Mouse (Mus musculus): Measurements from ENCODE around the gene Prkce. TPM values are rescaled to one million over a fixed set of nuclear protein-coding genes. Genes with fewer than 3 reads are reported as not detected.

Prkce gene
- polyA plus RNA-seq, 1 experiment from 2014 or later, result 4.4 TPM

DNA sequence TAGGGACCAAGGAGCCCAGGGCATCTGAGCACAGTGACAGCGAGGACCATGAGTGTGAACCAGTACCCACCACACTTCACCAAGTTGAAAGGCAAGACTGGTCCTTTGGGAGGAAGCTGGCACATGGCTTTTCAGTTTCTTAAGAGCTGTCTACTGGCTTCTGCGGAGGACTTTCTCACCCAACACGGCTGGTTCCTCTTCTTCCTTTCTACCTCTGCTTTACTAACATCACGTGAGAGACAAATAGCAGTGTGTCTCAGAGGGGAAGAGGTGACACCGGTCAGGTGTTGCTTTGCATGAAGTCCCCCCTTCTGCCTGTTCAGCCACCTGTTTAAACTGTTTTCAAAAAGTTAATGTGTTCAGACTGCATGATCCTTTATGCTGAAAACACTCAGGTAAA, 359.7 kb downstream of the Prkce start:
- H3K27ac ChIP-seq (ENCODE audit: low read length), result no peak overlapping the region
- H3K4me2 ChIP-seq (ENCODE audit: low read depth, low read length), result no peak overlapping the region
- peaks cover 7% of the 10 kb centered on the region; the same call in 1 of the 2 replicates for H3K4me1 ChIP-seq (ENCODE audit: control insufficient read depth, insufficient read depth, low read length)
- WGBS, result 89% methylated on average over 5 of the region's 5 CpGs
- no peak overlapping the region for H3K4me3 ChIP-seq (replicated peaks; ENCODE audit: low read length)
- no peaks in the 10 kb centered on the region for H3K27me3 ChIP-seq (ENCODE audit: control insufficient read depth, insufficient read depth, low read length)
- ATAC-seq (ENCODE audit: insufficient read depth, low FRiP score), result no peak
- H3K9ac ChIP-seq (ENCODE audit: low read length), result no peak overlapping the region
- H3K36me3 ChIP-seq (ENCODE audit: control insufficient read depth, insufficient read depth, low read length), result no peaks in the 10 kb centered on the region
- H3K9me3 ChIP-seq (replicated peaks; ENCODE audit: control insufficient read depth, low read length), result no peaks in the 10 kb centered on the region

DNA sequence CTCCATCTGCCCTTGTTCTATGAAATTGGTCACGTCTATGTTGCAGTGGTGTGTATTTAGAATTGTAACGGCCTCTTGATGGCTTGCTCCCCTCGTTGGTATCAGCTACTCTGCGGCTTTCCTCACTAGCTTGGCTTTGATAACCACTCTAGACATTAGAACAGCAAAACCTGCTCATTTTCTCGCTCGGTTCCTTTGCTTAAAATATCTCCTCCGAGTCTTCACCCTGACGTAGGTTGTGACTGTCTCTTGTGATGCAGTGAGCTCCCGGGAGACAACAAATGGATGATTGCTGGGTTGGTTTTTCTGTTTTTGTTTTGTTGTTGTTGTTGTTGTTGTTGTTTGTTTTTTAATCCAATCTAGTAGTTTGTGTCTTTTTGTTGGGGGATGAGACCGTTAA, 361.4 kb downstream of the Prkce start:
- no peak for ATAC-seq (ENCODE audit: insufficient read depth, low FRiP score)
- H3K4me1 ChIP-seq (ENCODE audit: control insufficient read depth, insufficient read depth, low read length), result peaks cover 15% of the 10 kb centered on the region; the same call in 1 of the 2 replicates
- H3K9ac ChIP-seq (ENCODE audit: low read length), result no peak overlapping the region
- H3K4me2 ChIP-seq (ENCODE audit: low read depth, low read length), result no peak overlapping the region
- no peak overlapping the region for H3K4me3 ChIP-seq (replicated peaks; ENCODE audit: low read length)
- H3K9me3 ChIP-seq (replicated peaks; ENCODE audit: control insufficient read depth, low read length), result no peaks in the 10 kb centered on the region
- H3K27ac ChIP-seq (ENCODE audit: low read length), result no peak overlapping the region
- no peaks in the 10 kb centered on the region for H3K27me3 ChIP-seq (ENCODE audit: control insufficient read depth, insufficient read depth, low read length)
- WGBS, result 78% methylated on average over 10 of the region's 10 CpGs
- H3K36me3 ChIP-seq (ENCODE audit: control insufficient read depth, insufficient read depth, low read length), result no peaks in the 10 kb centered on the region

GRCm38 (mm10) chr17:86529411-86529810, 361.8 kb downstream of the Prkce start:
- no peak overlapping the region for H3K27ac ChIP-seq (ENCODE audit: low read length)
- no peaks in the 10 kb centered on the region for H3K9me3 ChIP-seq (replicated peaks; ENCODE audit: control insufficient read depth, low read length)
- no peak overlapping the region for H3K9ac ChIP-seq (ENCODE audit: low read length)
- H3K4me1 ChIP-seq (ENCODE audit: control insufficient read depth, insufficient read depth, low read length), result peaks cover 15% of the 10 kb centered on the region; the same call in 1 of the 2 replicates
- H3K27me3 ChIP-seq (ENCODE audit: control insufficient read depth, insufficient read depth, low read length), result no peaks in the 10 kb centered on the region
- no peak overlapping the region for H3K4me2 ChIP-seq (ENCODE audit: low read depth, low read length)
- H3K36me3 ChIP-seq (ENCODE audit: control insufficient read depth, insufficient read depth, low read length), result no peaks in the 10 kb centered on the region
- WGBS, result 46% methylated on average over 4 of the region's 4 CpGs
- H3K4me3 ChIP-seq (replicated peaks; ENCODE audit: low read length), result no peak overlapping the region
- ATAC-seq (ENCODE audit: insufficient read depth, low FRiP score), result no peak

- H3K4me1 ChIP-seq (ENCODE audit: control insufficient read depth, insufficient read depth, low read length), result peaks cover 15% of the 10 kb centered on the region; the same call in 1 of the 2 replicates
- H3K4me2 ChIP-seq (ENCODE audit: low read depth, low read length), result no peak overlapping the region
- H3K27me3 ChIP-seq (ENCODE audit: control insufficient read depth, insufficient read depth, low read length), result no peaks in the 10 kb centered on the region
- H3K9ac ChIP-seq (ENCODE audit: low read length), result no peak overlapping the region
- H3K4me3 ChIP-seq (replicated peaks; ENCODE audit: low read length), result no peak overlapping the region
- ATAC-seq (ENCODE audit: insufficient read depth, low FRiP score), result no peak
- no peaks in the 10 kb centered on the region for H3K9me3 ChIP-seq (replicated peaks; ENCODE audit: control insufficient read depth, low read length)
- H3K27ac ChIP-seq (ENCODE audit: low read length), result no peak overlapping the region
- H3K36me3 ChIP-seq (ENCODE audit: control insufficient read depth, insufficient read depth, low read length), result no peaks in the 10 kb centered on the region
- WGBS, result 80% methylated on average over 6 of the region's 6 CpGs
Measured at GRCm38 (mm10) chr17:86531231-86531630, 363.6 kb downstream of the Prkce start.

DNA sequence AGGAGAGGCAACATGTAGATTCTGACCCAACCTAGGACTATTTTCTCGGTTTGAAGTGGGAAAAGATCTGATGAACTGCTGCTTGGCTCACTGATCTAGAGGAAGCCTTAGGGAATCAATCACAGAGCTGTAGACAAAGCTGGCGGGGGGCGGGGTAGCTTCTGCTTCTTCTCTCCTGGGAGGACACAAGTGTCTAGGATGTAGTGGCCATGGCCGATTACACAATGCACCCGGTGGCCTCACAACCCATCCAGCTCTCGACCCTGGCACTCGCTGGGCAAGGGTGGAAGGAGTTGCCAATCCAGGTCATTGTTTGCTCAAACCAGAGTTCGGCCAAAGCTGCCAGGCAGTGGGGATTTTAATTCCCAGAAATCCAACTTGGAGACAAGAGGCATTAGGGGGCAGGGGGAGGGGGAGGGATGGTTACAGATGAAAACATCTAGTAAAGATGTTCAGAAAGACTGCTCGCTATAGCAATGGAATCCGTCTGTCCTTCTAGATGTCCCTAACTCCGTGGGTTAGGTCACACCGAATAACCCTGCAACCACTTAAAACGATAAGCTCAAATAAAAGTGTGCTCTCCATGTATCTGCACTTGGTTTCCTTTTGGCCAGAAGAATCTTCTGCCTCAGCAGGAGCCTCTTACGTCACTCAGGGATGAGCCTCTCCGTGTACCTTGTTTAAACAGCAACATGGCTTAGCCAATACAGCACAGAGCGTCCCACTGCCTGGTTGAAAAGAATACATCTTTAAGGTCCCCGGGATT, 365.4 kb downstream of the Prkce start:
- ATAC-seq (ENCODE audit: insufficient read depth, low FRiP score), result no peak
- WGBS, result 63% methylated on average over 17 of the region's 17 CpGs
- Histone ChIP-seq H3K9me3 (replicated peaks; ENCODE audit: control insufficient read depth, low read length) (no peaks in the 10 kb centered on the region), H3K9ac (ENCODE audit: low read length) (0 out of 2 replicates have a peak overlapping the region, but pooled peaks have one; percentile 3), H3K4me1 (ENCODE audit: control insufficient read depth, insufficient read depth, low read length) (peaks cover 19% of the 10 kb centered on the region), H3K27ac (ENCODE audit: low read length) (no peak overlapping the region), H3K4me3 (replicated peaks; ENCODE audit: low read length) (no peak overlapping the region), H3K27me3 (ENCODE audit: control insufficient read depth, insufficient read depth, low read length) (no peaks in the 10 kb centered on the region), H3K36me3 (ENCODE audit: control insufficient read depth, insufficient read depth, low read length) (no peaks in the 10 kb centered on the region), H3K4me2 (ENCODE audit: low read depth, low read length) (no peak overlapping the region)

DNA sequence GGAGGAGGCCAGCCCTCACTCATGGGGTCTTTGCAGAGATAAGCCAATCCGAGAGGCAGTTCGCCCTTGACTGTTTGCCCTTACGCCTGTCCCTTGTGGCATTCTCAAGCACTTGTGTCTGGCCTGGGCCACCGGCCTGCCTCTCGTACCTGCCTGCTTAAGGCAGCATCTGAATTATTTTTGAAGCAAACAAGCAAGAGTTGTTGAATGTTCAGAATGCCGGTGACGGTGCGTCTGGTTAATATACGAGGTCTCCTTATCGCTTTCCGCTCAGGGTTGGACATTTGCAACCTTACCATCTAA, 365.9 kb downstream of the Prkce start:
- H3K27me3 ChIP-seq (ENCODE audit: control insufficient read depth, insufficient read depth, low read length), result no peaks in the 10 kb centered on the region
- no peak for ATAC-seq (ENCODE audit: insufficient read depth, low FRiP score)
- 62% methylated on average over 11 of the region's 11 CpGs for WGBS
- no peak overlapping the region for H3K4me3 ChIP-seq (replicated peaks; ENCODE audit: low read length)
- no peak overlapping the region for H3K9ac ChIP-seq (ENCODE audit: low read length)
- H3K4me2 ChIP-seq (ENCODE audit: low read depth, low read length), result no peak overlapping the region
- H3K9me3 ChIP-seq (replicated peaks; ENCODE audit: control insufficient read depth, low read length), result no peaks in the 10 kb centered on the region
- peaks cover 19% of the 10 kb centered on the region for H3K4me1 ChIP-seq (ENCODE audit: control insufficient read depth, insufficient read depth, low read length)
- H3K27ac ChIP-seq (ENCODE audit: low read length), result no peak overlapping the region
- H3K36me3 ChIP-seq (ENCODE audit: control insufficient read depth, insufficient read depth, low read length), result no peaks in the 10 kb centered on the region

- Histone ChIP-seq H3K4me3 (replicated peaks; ENCODE audit: low read length) (no peak overlapping the region), H3K27ac (ENCODE audit: low read length) (peak overlapping the region; percentile 36), H3K4me1 (ENCODE audit: control insufficient read depth, insufficient read depth, low read length) (peaks cover 12% of the 10 kb centered on the region), H3K9me3 (replicated peaks; ENCODE audit: control insufficient read depth, low read length) (no peaks in the 10 kb centered on the region), H3K9ac (ENCODE audit: low read length) (0 out of 2 replicates have a peak overlapping the region, but pooled peaks have one; percentile 29), H3K27me3 (ENCODE audit: control insufficient read depth, insufficient read depth, low read length) (no peaks in the 10 kb centered on the region), H3K36me3 (ENCODE audit: control insufficient read depth, insufficient read depth, low read length) (no peaks in the 10 kb centered on the region), H3K4me2 (ENCODE audit: low read depth, low read length) (no peak overlapping the region)
- 81% methylated on average over 10 of the region's 10 CpGs for WGBS
- no peak for ATAC-seq (ENCODE audit: insufficient read depth, low FRiP score)
Measured at GRCm38 (mm10) chr17:86535096-86535495, 367.5 kb downstream of the Prkce start.

GRCm38 (mm10) chr17:86535827-86536656, 368.5 kb downstream of the Prkce start:
- H3K4me3 ChIP-seq (replicated peaks; ENCODE audit: low read length), result peak overlapping the region; percentile 39
- ATAC-seq (ENCODE audit: insufficient read depth, low FRiP score), result peak; percentile 77; the same call in 1 of the 2 replicates
- H3K36me3 ChIP-seq (ENCODE audit: control insufficient read depth, insufficient read depth, low read length), result no peaks in the 10 kb centered on the region
- peak overlapping the region; percentile 70 for H3K4me2 ChIP-seq (ENCODE audit: low read depth, low read length)
- peak overlapping the region; percentile 66 for H3K27ac ChIP-seq (ENCODE audit: low read length)
- peaks cover 12% of the 10 kb centered on the region for H3K4me1 ChIP-seq (ENCODE audit: control insufficient read depth, insufficient read depth, low read length)
- H3K9me3 ChIP-seq (replicated peaks; ENCODE audit: control insufficient read depth, low read length), result no peaks in the 10 kb centered on the region
- 9% methylated on average over 22 of the region's 22 CpGs for WGBS
- H3K9ac ChIP-seq (ENCODE audit: low read length), result peak overlapping the region; percentile 62
- H3K27me3 ChIP-seq (ENCODE audit: control insufficient read depth, insufficient read depth, low read length), result no peaks in the 10 kb centered on the region

DNA sequence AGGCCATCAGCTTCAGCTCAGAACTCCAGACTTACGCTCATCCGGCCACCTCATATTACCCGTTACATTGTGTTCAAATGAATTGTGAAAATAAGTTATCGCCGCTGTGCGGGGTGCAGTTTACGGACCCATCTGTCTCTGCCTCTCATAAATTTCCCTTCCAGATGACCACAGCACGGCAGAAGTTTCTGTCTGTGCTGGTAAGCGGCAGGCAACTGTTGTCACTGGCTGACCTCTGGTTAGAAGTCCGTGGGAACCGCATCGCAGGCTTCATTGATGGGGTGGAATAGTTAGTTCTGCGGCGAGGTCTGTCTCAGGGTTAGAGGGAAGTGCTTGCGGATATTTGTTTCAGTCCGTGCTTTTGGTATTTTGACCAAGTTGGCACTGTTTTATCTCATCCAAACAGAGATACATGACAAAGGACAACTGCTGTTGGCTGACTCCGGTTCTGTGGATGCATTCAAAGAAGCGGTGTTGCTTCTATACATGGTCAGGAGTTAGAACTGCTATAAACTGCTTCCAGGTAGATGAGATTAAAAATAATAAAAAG, 372.4 kb downstream of the Prkce start:
- H3K4me1 ChIP-seq (ENCODE audit: control insufficient read depth, insufficient read depth, low read length), result peaks cover 4% of the 10 kb centered on the region
- ATAC-seq (ENCODE audit: insufficient read depth, low FRiP score), result no peak
- no peak overlapping the region for H3K4me2 ChIP-seq (ENCODE audit: low read depth, low read length)
- no peaks in the 10 kb centered on the region for H3K27me3 ChIP-seq (ENCODE audit: control insufficient read depth, insufficient read depth, low read length)
- H3K9me3 ChIP-seq (replicated peaks; ENCODE audit: control insufficient read depth, low read length), result no peaks in the 10 kb centered on the region
- H3K9ac ChIP-seq (ENCODE audit: low read length), result no peak overlapping the region
- no peak overlapping the region for H3K27ac ChIP-seq (ENCODE audit: low read length)
- H3K36me3 ChIP-seq (ENCODE audit: control insufficient read depth, insufficient read depth, low read length), result no peaks in the 10 kb centered on the region
- 74% methylated on average over 18 of the region's 18 CpGs for WGBS
- no peak overlapping the region for H3K4me3 ChIP-seq (replicated peaks; ENCODE audit: low read length)

Measured in stomach, embryonic 16.5 days (tissue).